Mouse (Mus musculus): ENCODE measurements around the gene Phlda3. TPM values are rescaled to one million over a fixed set of nuclear protein-coding genes. Genes with fewer than 3 reads are reported as not detected.

Gene Phlda3
- total RNA-seq, 2 experiments from 2014 or later = 152 to 154 TPM

DNA sequence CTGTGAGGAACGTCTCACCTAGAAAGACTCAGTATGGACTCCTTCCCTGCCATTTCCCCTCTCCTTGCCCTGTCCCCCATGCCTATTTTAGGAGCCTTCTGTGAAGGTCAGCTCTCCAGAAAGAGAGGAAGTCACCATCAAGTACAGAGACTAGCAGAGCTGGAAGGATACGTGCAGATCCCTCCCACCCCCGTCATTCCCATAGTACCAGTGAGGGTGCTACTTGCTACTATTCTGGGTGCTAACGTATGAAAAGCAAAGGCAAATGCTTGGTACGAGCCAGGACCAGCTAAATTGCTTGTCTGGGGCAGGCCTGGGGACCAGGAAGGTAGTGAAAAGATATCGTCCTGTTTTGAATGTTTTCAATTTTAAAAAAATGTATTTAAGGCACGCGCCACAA, 8.6 kb upstream of the Phlda3 start:
- DNase-seq (ENCODE audit: low spot score) = no peak

DNA sequence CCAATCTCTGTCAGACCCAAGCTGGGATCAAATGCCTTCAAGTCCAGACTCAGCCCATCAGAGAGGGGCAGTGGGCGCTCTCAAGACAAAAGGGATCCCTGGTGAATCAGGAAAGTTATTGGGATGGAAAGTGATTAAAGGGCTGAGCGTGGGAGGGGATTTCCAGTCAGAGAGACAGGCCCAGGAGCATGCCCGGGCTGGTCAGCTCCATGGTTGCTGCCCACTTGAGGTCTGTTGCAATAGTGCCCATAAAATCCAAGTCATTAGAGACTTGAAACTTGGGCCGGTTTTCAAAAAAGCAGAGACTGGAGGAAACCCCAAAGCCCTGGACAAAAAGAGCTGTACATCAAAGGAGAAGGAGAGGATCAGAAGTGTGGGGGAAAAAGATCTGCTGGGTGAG, 6.2 kb upstream of the Phlda3 start:
- no peak for DNase-seq (ENCODE audit: low spot score)

GRCm38 (mm10) chr1:135760216-135760615, 5.7 kb upstream of the Phlda3 start:
- no peak for DNase-seq (ENCODE audit: low spot score)

DNA sequence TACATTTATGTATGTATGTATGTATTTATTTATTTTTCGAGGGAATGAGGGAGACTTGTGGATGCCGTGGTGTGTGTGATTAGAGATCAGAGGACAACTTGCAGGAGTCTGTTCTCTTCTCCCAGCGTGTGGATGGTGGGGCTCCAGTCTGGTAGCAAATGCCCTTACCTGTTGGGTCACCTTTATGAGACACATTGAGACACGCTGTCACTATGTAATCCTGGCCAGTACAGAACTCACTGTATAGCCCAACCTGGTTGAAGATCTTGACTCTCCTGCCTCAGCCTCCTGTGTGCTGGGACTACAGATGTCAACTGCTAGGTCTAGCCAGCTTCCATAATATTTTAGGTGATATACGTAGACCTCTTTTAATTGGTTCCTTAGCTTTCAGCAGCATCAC, 4.2 kb upstream of the Phlda3 start:
- no peak for DNase-seq (ENCODE audit: low spot score)

DNA sequence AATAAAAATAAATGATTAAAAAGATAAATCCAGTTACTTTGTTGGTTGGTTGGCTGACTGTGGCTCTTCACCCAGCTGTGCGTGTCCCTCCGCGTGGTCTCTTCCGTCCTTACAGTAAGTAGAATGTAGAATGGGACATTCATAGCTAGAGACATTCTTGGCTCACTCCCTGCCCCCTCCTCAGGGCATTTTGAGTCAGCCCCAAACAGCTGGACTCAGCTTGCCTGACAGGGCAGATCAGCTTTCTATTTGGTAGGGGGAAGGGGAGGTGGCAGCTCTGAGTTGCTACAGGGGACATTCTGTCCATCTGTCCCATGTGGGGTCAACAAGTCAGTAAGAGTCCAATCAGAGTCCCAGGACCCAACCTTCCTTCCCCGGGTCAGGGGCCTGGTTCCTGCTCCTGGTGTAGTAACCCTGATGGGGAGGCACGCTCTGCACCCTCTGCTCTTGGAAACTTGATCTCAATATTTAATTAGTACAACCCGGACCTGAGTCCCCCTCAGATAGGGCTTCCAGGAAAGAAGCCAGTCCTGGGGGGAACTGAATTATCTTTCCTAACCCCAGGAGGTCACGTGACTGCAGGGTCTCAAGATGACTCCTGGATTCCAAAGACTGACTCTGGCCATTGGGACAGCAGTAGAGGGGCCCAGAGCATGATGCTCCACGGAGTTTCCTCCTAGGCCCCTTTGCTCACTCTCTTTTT, 2.3 kb upstream of the Phlda3 start:
- peak; percentile 63 for DNase-seq (ENCODE audit: low spot score)

DNA sequence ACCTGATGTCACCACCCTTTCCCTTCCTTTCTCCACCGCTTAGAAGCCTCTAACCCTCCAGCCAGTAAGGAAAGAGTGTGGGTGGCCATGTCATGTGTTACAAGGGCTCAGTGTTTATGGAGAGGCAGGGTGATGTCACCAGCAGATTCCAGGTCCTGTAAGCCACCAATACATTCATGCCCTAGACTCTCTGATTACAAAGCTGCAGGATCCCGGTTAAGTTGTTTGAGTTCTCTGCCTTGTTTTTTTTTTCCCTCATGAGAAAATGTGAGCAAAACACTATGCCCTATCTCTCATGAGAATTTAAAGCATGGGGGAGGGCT, 1.8 kb upstream of the Phlda3 start:
- no peak for DNase-seq (ENCODE audit: low spot score)

DNA sequence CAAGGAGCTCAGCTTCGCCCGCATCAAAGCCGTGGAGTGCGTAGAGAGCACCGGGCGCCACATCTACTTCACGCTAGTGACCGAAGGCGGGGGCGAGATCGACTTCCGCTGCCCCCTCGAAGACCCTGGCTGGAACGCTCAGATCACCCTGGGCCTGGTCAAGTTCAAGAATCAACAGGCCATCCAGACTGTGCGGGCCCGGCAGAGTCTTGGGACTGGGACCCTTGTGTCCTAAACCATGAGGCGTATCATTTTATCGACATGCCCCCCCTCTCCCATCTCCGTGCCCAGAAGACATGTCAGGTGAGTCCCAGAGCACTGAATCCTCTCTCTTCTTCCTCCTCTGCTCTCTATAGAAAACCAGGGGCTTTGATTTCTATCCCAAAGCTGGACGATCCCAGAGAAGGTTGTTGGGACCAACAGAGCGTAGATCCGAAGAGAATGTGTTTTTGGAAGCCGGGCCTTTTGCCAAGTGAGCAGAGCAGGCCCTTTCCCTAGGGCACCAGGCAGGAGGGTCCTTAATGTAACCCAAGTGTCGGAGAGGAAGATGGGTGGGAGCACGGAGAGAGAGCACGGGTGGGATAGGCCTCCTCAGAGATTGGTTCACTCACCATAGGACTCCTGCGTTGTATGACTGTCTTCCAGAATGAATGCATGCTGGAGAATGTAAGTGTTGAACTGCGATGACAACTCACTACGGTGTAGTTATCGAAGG, 830 bp downstream of the Phlda3 start:
- DNase-seq (ENCODE audit: low spot score) = no peak

DNA sequence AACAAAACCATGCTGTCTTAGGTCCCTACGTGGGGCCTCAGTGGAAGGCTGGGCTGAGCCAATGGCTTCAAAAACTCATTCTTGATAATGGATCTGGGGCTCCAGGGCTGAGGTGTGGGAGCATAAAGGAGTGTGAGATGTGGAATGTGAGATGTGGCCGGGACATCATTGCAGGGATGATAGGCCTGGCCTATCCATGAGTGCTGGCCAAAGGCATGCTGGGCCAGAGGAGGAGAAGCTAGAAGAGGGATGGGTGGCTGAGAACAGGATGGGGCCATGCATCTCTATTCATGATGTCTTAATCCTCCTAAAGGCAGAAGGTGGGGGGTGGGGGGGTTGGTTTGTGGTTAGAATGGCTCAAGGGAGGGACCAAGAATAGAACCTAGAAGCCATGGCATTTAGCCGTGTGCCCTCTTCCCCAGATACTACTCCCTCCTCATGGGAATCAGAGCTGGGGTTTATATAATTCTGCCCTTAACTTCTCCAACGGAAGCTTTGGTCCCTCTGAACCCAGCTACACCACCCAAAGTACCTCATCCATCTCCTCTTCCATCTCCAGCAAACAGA, 1.5 kb downstream of the Phlda3 start:
- DNase-seq (ENCODE audit: low spot score) = no peak

- no peak for DNase-seq (ENCODE audit: low spot score)
These were observed 2.5 kb downstream of the Phlda3 start for GRCm38 (mm10) chr1:135768400-135768799.

- DNase-seq (ENCODE audit: low spot score) = no peak
These were observed 4.3 kb downstream of the Phlda3 start for GRCm38 (mm10) chr1:135770237-135770636.

DNA sequence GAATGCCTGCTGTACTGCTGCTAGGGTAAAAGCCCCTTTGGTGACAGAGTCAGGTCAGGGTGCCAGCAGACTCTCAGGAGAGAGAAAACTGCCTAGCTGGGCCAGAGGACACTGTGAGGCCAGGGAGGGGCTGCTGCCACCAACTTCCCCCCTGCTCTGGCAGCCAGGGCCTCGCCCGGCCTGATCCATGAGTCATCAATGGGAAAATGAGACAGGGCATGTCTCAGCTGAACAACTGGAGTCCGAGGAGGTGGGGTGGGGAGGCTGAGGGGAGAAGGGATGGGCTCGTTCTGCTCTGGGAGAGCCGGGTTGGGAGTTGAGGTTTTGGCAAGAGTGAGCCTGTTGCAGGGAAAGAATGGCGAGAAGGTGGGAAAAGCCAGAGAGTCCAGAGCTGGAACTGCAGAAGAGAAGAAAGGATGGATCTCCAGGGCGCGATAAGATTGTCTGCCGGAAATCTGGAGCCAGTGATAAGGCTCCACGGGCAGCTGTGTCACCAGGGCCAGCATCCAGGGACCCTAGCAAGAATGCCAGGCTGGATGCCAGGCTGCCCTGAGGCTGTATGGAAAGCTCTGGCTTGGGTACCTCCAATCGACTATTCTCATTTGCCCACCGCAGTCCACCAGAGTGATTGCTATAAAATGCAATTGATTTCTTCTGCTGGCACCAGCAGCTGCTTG, 5.1 kb downstream of the Phlda3 start:
- peak; percentile 78 for DNase-seq (ENCODE audit: low spot score)

- DNase-seq (ENCODE audit: low spot score) = no peak
These were observed 5.7 kb downstream of the Phlda3 start for GRCm38 (mm10) chr1:135771573-135771970.

DNA sequence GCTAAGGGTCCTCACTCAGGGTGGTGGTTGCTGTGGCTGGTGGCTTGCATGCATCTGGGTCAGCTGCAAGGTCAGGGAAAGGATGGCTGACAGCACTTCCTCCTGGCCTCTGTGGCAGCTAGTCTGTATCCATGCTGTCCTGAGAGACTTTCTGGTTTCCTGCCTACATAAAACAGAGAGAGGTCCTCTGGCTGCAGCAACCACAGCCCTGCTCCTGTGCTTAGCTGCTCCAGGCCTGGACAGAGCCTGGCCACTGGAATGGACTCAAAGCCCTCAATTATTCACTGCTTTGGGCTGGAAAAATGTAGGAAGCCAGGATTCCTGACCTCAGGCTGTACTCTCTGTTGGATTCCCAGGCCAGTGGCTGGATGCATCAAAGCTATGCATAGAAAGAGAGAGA, 10.7 kb downstream of the Phlda3 start:
- no peak for DNase-seq (ENCODE audit: low spot score)

- DNase-seq (ENCODE audit: low spot score) = peak; percentile 62
These were observed 11.1 kb downstream of the Phlda3 start for GRCm38 (mm10) chr1:135777046-135777445.

DNA sequence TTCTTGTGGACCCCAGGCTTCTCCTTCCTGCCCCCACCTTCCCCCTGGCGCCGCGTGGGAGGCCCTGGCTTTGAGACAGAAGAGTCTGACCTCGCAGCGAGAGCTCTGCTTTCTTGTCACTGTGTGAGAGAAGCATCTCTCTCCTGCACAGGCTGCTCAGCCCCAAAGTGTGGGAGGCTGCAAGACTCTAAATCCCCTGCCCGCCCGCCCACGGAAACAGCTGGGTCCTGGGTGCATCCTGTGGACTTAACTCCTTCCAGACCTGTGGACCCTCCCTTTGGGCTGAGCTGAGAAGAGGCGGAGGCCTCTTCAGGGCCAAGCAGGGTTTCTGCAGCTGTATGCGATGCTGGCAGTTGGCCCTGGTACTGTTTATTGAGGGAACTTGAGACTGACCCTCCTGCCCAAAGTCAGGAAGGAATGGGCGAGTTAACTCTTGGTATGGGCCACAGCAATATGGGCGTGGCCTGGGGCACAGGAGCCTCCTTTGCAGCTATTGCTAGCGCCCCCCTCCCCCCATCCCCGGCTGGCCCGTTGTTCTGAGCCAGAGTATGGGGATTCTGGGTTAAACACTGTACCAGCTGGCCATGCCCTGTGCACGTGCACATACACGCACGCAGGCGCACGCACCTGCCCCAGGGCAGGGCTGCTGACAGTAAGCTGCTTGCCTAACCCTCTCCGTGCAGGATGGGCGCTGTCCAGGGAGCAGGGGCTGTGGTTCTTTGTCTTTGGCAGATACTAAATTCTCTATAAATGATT, 13.0 kb downstream of the Phlda3 start, which contains the start of gene Tnni1:
TSS of gene Tnni1 (plus strand) at position 655 of the 756 bp plus-strand sequence.
- DNase-seq (ENCODE audit: low spot score) = no peak

DNA sequence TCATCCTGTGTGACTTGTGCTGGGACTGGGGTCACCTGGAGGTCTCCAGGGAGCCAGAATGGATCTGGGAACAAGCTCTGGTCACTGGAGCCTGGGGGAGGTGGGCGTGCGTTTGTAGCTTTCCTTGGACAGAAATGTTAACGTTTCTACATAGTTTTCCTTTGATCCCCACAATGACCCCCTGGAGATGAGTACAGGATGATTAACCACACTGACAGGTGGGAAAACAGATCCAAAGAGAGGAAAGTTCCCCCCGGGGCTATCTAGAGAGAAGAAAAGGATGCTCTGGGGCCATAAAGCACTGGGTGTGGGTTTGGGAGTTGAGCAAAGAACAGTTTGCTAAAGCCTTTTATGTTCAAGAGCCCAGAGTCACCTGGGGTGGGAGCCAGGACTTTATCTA, 14.7 kb downstream of the Phlda3 start:
- DNase-seq (ENCODE audit: low spot score) = no peak

- peak; percentile 82 for DNase-seq (ENCODE audit: low spot score)
These were observed 15.3 kb downstream of the Phlda3 start for GRCm38 (mm10) chr1:135781220-135781619.

- no peak for DNase-seq (ENCODE audit: low spot score)
These were observed 16.9 kb downstream of the Phlda3 start for GRCm38 (mm10) chr1:135782816-135783215.

- DNase-seq (ENCODE audit: low spot score) = peak; percentile 83
These were observed 21.9 kb downstream of the Phlda3 start for GRCm38 (mm10) chr1:135787799-135788198.

- no peak for DNase-seq (ENCODE audit: low spot score)
These were observed 22.8 kb downstream of the Phlda3 start for GRCm38 (mm10) chr1:135788708-135789107.

- DNase-seq (ENCODE audit: low spot score) = peak; percentile 69
These were observed 23.9 kb downstream of the Phlda3 start for GRCm38 (mm10) chr1:135789815-135790214.

All from gastrocnemius, adult 18-20 months (tissue).